Mouse (Mus musculus): ENCODE measurements around the gene Gm49373. TPM values are rescaled to one million over a fixed set of nuclear protein-coding genes. Genes with fewer than 3 reads are reported as not detected.

The Gm49373 gene
- polyA plus RNA-seq, 1 experiment, result 0.16 TPM

GRCm38 (mm10) chr9:21091707-21092320 is 18.9 kb upstream of the Gm49373 start, which contains the start of the genes Gm38431 and Raver1:
Gm38431 (minus strand) TSS chr9:21091997.
Raver1 (minus strand) TSS chr9:21092008.
- Histone ChIP-seq H3K27me3 (ENCODE audit: control insufficient read depth, insufficient read depth, low read length) (no peaks in the 10 kb centered on the region), H3K4me1 (ENCODE audit: control insufficient read depth, insufficient read depth, insufficient read length, low read length) (peaks cover 17% of the 10 kb centered on the region; the same call in 1 of the 2 replicates), H3K4me3 (ENCODE audit: low read depth, low read length) (peak within 1 kb of the TSS; percentile 88), H3K27ac (ENCODE audit: insufficient read depth, low read depth, low read length) (peak within 1 kb of the TSS; percentile 87), H3K36me3 (ENCODE audit: control insufficient read depth, insufficient read depth, low read length) (peaks cover 27% of the 10 kb centered on the region)
- TF ChIP-seq CTCF (IDR thresholded peaks at IDR 0.05; ENCODE audit: extremely low read depth, insufficient read length, insufficient replicate concordance, low read depth, low read length) (no peak), POLR2A (IDR thresholded peaks at IDR 0.05; ENCODE audit: low read depth, low read length) (peak; percentile 88)
- under 1% methylated on average over 54 of the region's 54 CpGs for WGBS

GRCm38 (mm10) chr9:21090972-21091706 is 18.2 kb upstream of the Gm49373 start:
- Histone ChIP-seq H3K27me3 (ENCODE audit: control insufficient read depth, insufficient read depth, low read length) (no peaks in the 10 kb centered on the region), H3K27ac (ENCODE audit: insufficient read depth, low read depth, low read length) (peak overlapping the region; percentile 87)
- TF ChIP-seq POLR2A (IDR thresholded peaks at IDR 0.05; ENCODE audit: low read depth, low read length), result no peak
- no peak for TF ChIP-seq CTCF (IDR thresholded peaks at IDR 0.05; ENCODE audit: extremely low read depth, insufficient read length, insufficient replicate concordance, low read depth, low read length)

GRCm38 (mm10) chr9:21090537-21090936 is 17.6 kb upstream of the Gm49373 start:
- peak overlapping the region; percentile 87 for H3K27ac ChIP-seq (ENCODE audit: insufficient read depth, low read depth, low read length)
- H3K27me3 ChIP-seq (ENCODE audit: control insufficient read depth, insufficient read depth, low read length), result no peaks in the 10 kb centered on the region
- peaks cover 39% of the 10 kb centered on the region for H3K36me3 ChIP-seq (ENCODE audit: control insufficient read depth, insufficient read depth, low read length)
- TF ChIP-seq CTCF (IDR thresholded peaks at IDR 0.05; ENCODE audit: extremely low read depth, insufficient read length, insufficient replicate concordance, low read depth, low read length) (no peak), POLR2A (IDR thresholded peaks at IDR 0.05; ENCODE audit: low read depth, low read length) (no peak)
- H3K4me3 ChIP-seq (ENCODE audit: low read depth, low read length), result peak overlapping the region; percentile 88
- 57% methylated on average over 1 of the region's 1 CpGs for WGBS
- peaks cover 22% of the 10 kb centered on the region for H3K4me1 ChIP-seq (ENCODE audit: control insufficient read depth, insufficient read depth, insufficient read length, low read length)

More at GRCm38 (mm10) chr9:21090972-21091706, 18.2 kb upstream of the Gm49373 start:
- peaks cover 34% of the 10 kb centered on the region for H3K36me3 ChIP-seq (ENCODE audit: control insufficient read depth, insufficient read depth, low read length)
- H3K4me1 ChIP-seq (ENCODE audit: control insufficient read depth, insufficient read depth, insufficient read length, low read length), result peaks cover 20% of the 10 kb centered on the region
- peak overlapping the region; percentile 88 for H3K4me3 ChIP-seq (ENCODE audit: low read depth, low read length)
- WGBS, result 1% methylated on average over 24 of the region's 24 CpGs

- Histone ChIP-seq H3K4me3 (ENCODE audit: low read depth, low read length) (no peak overlapping the region), H3K27ac (ENCODE audit: insufficient read depth, low read depth, low read length) (no peak overlapping the region), H3K4me1 (ENCODE audit: control insufficient read depth, insufficient read depth, insufficient read length, low read length) (peaks cover 9% of the 10 kb centered on the region), H3K36me3 (ENCODE audit: control insufficient read depth, insufficient read depth, low read length) (peaks cover 85% of the 10 kb centered on the region), H3K27me3 (ENCODE audit: control insufficient read depth, insufficient read depth, low read length) (no peaks in the 10 kb centered on the region)
- WGBS, result 77% methylated on average over 3 of the region's 3 CpGs
- TF ChIP-seq CTCF (IDR thresholded peaks at IDR 0.05; ENCODE audit: extremely low read depth, insufficient read length, insufficient replicate concordance, low read depth, low read length) (no peak), POLR2A (IDR thresholded peaks at IDR 0.05; ENCODE audit: low read depth, low read length) (no peak)
These were observed 10.4 kb upstream of the Gm49373 start for GRCm38 (mm10) chr9:21083324-21083723.

GRCm38 (mm10) chr9:21081127-21081526 is 8.2 kb upstream of the Gm49373 start:
- H3K4me3 ChIP-seq (ENCODE audit: low read depth, low read length), result no peak overlapping the region
- TF ChIP-seq POLR2A (IDR thresholded peaks at IDR 0.05; ENCODE audit: low read depth, low read length) (no peak), CTCF (IDR thresholded peaks at IDR 0.05; ENCODE audit: extremely low read depth, insufficient read length, insufficient replicate concordance, low read depth, low read length) (no peak)
- H3K36me3 ChIP-seq (ENCODE audit: control insufficient read depth, insufficient read depth, low read length), result peaks cover 82% of the 10 kb centered on the region
- no peaks in the 10 kb centered on the region for H3K27me3 ChIP-seq (ENCODE audit: control insufficient read depth, insufficient read depth, low read length)
- H3K4me1 ChIP-seq (ENCODE audit: control insufficient read depth, insufficient read depth, insufficient read length, low read length), result peaks cover 1% of the 10 kb centered on the region
- H3K27ac ChIP-seq (ENCODE audit: insufficient read depth, low read depth, low read length), result no peak overlapping the region
- 85% methylated on average over 9 of the region's 9 CpGs for WGBS

- no peak for TF ChIP-seq CTCF (IDR thresholded peaks at IDR 0.05; ENCODE audit: extremely low read depth, insufficient read length, insufficient replicate concordance, low read depth, low read length)
- no peak for TF ChIP-seq POLR2A (IDR thresholded peaks at IDR 0.05; ENCODE audit: low read depth, low read length)
- WGBS, result 97% methylated on average over 3 of the region's 3 CpGs
- peaks cover 2% of the 10 kb centered on the region; the same call in 1 of the 2 replicates for H3K4me1 ChIP-seq (ENCODE audit: control insufficient read depth, insufficient read depth, insufficient read length, low read length)
- no peak overlapping the region for H3K27ac ChIP-seq (ENCODE audit: insufficient read depth, low read depth, low read length)
- H3K27me3 ChIP-seq (ENCODE audit: control insufficient read depth, insufficient read depth, low read length), result no peaks in the 10 kb centered on the region
- H3K36me3 ChIP-seq (ENCODE audit: control insufficient read depth, insufficient read depth, low read length), result peaks cover 51% of the 10 kb centered on the region
- H3K4me3 ChIP-seq (ENCODE audit: low read depth, low read length), result no peak overlapping the region
These were observed 2.7 kb upstream of the Gm49373 start for GRCm38 (mm10) chr9:21075625-21076024.

GRCm38 (mm10) chr9:21074173-21074572 is 1.3 kb upstream of the Gm49373 start:
- Histone ChIP-seq H3K4me3 (ENCODE audit: low read depth, low read length) (no peak overlapping the region), H3K27me3 (ENCODE audit: control insufficient read depth, insufficient read depth, low read length) (no peaks in the 10 kb centered on the region), H3K4me1 (ENCODE audit: control insufficient read depth, insufficient read depth, insufficient read length, low read length) (peaks cover 2% of the 10 kb centered on the region; the same call in 1 of the 2 replicates), H3K27ac (ENCODE audit: insufficient read depth, low read depth, low read length) (no peak overlapping the region), H3K36me3 (ENCODE audit: control insufficient read depth, insufficient read depth, low read length) (peaks cover 36% of the 10 kb centered on the region)
- TF ChIP-seq POLR2A (IDR thresholded peaks at IDR 0.05; ENCODE audit: low read depth, low read length) (no peak), CTCF (IDR thresholded peaks at IDR 0.05; ENCODE audit: extremely low read depth, insufficient read length, insufficient replicate concordance, low read depth, low read length) (no peak)
- WGBS, result 56% methylated on average over 1 of the region's 1 CpGs
